Mouse (Mus musculus) left cerebral cortex, postnatal 4 days (tissue): Measurements from ENCODE around the gene Sh3bp5. TPM values are rescaled to one million over a fixed set of nuclear protein-coding genes. Genes with fewer than 3 reads are reported as not detected.
A peak's percentile ranks its signal among the peaks of the same experiment; 100 is the strongest.

Experiments used
- DNase-seq: peaks from one replicate; pipeline ENCODE4 v3.0.0-alpha.2; 2022
- intact Hi-C: fragments of 180-260 bp; cut with DNase I; formaldehyde crosslinking; loops from one replicate; pipeline ENCODE4 v1.15.1; 2025
- total RNA-seq, 2 experiments: library from RNA; stranded (reverse); gene quantifications; 2 replicates each; pipeline ENCODE4 v1.2.3; 2021

The Sh3bp5 gene
- total RNA-seq, 2 experiments from 2014 or later, result 140 to 147 TPM

GRCm38 (mm10) chr14:31412651-31413056 is 23.2 kb downstream of the Sh3bp5 start:
- DNase-seq, result no peak
- intact Hi-C loops, result no loop called here

- DNase-seq, result no peak
- intact Hi-C loops, result no loop called here
These were observed 25.1 kb downstream of the Sh3bp5 start for GRCm38 (mm10) chr14:31410737-31411136.

- intact Hi-C loops, result no loop called here
- DNase-seq, result no peak
These were observed 25.7 kb downstream of the Sh3bp5 start for GRCm38 (mm10) chr14:31410123-31410724.

- no peak for DNase-seq
- intact Hi-C loops, result no loop called here
These were observed 27.2 kb downstream of the Sh3bp5 start for GRCm38 (mm10) chr14:31408666-31409065.

GRCm38 (mm10) chr14:31407911-31408604 is 27.8 kb downstream of the Sh3bp5 start:
- intact Hi-C loops, result no loop called here
- no peak for DNase-seq

- no peak for DNase-seq
- intact Hi-C loops, result no loop called here
These were observed 28.7 kb downstream of the Sh3bp5 start for GRCm38 (mm10) chr14:31407208-31407607.

GRCm38 (mm10) chr14:31406154-31406810 is 29.6 kb downstream of the Sh3bp5 start:
- peak; percentile 47 for DNase-seq
- intact Hi-C loops, result no loop called here

- DNase-seq, result no peak
- intact Hi-C loops, result no loop called here
These were observed 30.2 kb downstream of the Sh3bp5 start for GRCm38 (mm10) chr14:31405652-31406051.

GRCm38 (mm10) chr14:31404663-31405062 is 31.2 kb downstream of the Sh3bp5 start:
- DNase-seq, result no peak
- intact Hi-C loops, result no loop called here

- intact Hi-C loops, result no loop called here
- no peak for DNase-seq
These were observed 31.9 kb downstream of the Sh3bp5 start for GRCm38 (mm10) chr14:31403995-31404394.

- no peak for DNase-seq
- intact Hi-C loops, result no loop called here
These were observed 32.3 kb downstream of the Sh3bp5 start for GRCm38 (mm10) chr14:31403556-31403955.

GRCm38 (mm10) chr14:31402693-31403092 is 33.2 kb downstream of the Sh3bp5 start:
- intact Hi-C loops, result no loop called here
- no peak for DNase-seq

GRCm38 (mm10) chr14:31401918-31402427 is 33.9 kb downstream of the Sh3bp5 start:
- intact Hi-C loops, result no loop called here
- no peak for DNase-seq

GRCm38 (mm10) chr14:31400896-31401295 is 35.0 kb downstream of the Sh3bp5 start:
- intact Hi-C loops, result no loop called here

GRCm38 (mm10) chr14:31400246-31400645 is 35.6 kb downstream of the Sh3bp5 start:
- DNase-seq, result no peak
- intact Hi-C loops, result no loop called here

More at GRCm38 (mm10) chr14:31400896-31401295, 35.0 kb downstream of the Sh3bp5 start:
- DNase-seq, result no peak

- intact Hi-C loops, result no loop called here
These were observed 36.6 kb downstream of the Sh3bp5 start for GRCm38 (mm10) chr14:31399271-31399670.

GRCm38 (mm10) chr14:31398819-31399218 is 37.1 kb downstream of the Sh3bp5 start:
- DNase-seq, result no peak
- intact Hi-C loops, result no loop called here

More at GRCm38 (mm10) chr14:31399271-31399670, 36.6 kb downstream of the Sh3bp5 start:
- no peak for DNase-seq

GRCm38 (mm10) chr14:31397791-31398595 is 37.9 kb downstream of the Sh3bp5 start:
- intact Hi-C loops, result no loop called here

GRCm38 (mm10) chr14:31397353-31397752 is 38.5 kb downstream of the Sh3bp5 start:
- intact Hi-C loops, result no loop called here
- DNase-seq, result no peak

More at GRCm38 (mm10) chr14:31397791-31398595, 37.9 kb downstream of the Sh3bp5 start:
- DNase-seq, result no peak

GRCm38 (mm10) chr14:31396428-31396827 is 39.5 kb downstream of the Sh3bp5 start:
- intact Hi-C loops, result no loop called here
- no peak for DNase-seq
